Mouse (Mus musculus): Measurements from ENCODE around the gene Csf3r. TPM values are rescaled to one million over a fixed set of nuclear protein-coding genes. Genes with fewer than 3 reads are reported as not detected.
"Not testable (repeated sequence)": the region's sequence is repeated elsewhere in the genome, so short reads cannot be mapped to it uniquely, and the experiment has no call there.

The Csf3r gene
- total RNA-seq (2014; fragmentation: Nextera tagmentation) (5.4 TPM in 1 of 2 replicates, not detected in the other), total RNA-seq (2017) (1.8 and 3.0 TPM in 2 replicates)

DNA sequence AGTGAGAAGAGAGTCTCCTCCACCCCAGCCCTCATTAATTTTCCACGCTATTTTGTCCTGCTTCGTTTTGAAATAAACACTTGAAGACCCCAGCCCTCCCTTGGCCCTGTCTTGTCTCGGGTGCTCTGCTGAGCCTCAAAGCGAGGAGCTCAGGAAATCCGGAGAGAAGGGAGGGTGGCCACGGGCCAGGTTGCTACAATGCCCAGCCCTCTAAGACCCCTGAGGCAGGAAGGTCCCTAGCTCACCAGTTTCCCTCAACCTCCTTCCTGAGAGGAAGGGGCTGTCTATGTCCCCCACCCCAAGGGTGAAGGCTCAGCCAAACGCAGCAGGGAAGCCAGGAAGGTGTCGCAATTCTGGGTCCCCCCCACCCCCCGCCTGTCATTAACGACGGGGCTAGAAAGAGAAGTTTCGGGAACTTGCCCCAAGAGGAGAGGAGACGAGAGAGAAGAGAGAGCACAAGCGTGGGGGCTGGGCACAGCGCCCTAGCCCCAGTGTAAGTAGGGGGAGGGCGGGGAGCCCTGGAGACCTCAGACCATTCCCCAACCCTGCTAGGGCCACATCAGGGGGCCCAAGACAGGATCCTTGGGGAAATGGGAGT is at the start of gene Csf3r:
Gene Csf3r, plus strand, starts transcription at position 248 of the 598 bp plus-strand sequence.
- no peak for ATAC-seq (replicated peaks; ENCODE audit: low FRiP score, low TSS enrichment, poor library complexity, severe bottlenecking)

GRCm38 (mm10) chr4:125977768-125978167 is 46.6 kb upstream of the Csf3r start:
- 0 out of 2 replicates have a peak, but pooled peaks have one; percentile 26 for ATAC-seq (replicated peaks; ENCODE audit: low FRiP score, low TSS enrichment, poor library complexity, severe bottlenecking)

- ATAC-seq (replicated peaks; ENCODE audit: low FRiP score, low TSS enrichment, poor library complexity, severe bottlenecking): no peak
These were observed 41.1 kb upstream of the Csf3r start for GRCm38 (mm10) chr4:125983279-125983678.

GRCm38 (mm10) chr4:125985703-125986102 is 38.6 kb upstream of the Csf3r start:
- not testable (repeated sequence) for ATAC-seq (replicated peaks; ENCODE audit: low FRiP score, low TSS enrichment, poor library complexity, severe bottlenecking)

DNA sequence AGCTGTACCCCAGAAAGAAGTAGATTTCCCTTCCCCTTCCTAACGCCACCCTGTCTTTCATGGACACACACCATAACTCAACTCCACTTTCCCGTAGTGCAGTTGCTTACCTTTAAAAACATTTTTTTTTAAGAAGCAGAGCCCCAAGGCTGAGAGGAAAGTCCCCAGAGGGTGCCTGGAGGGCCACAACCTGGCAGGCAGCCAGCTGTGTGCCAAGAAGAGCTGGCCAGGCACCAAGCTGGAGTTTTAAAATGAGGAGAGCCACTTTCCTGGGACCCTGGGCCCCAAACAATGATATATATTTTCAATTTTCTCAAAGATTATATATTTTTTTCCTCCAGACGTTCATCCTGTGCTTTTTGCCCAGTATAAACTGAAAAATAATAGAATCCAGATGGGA is 37.3 kb upstream of the Csf3r start:
- no peak for ATAC-seq (replicated peaks; ENCODE audit: low FRiP score, low TSS enrichment, poor library complexity, severe bottlenecking)

DNA sequence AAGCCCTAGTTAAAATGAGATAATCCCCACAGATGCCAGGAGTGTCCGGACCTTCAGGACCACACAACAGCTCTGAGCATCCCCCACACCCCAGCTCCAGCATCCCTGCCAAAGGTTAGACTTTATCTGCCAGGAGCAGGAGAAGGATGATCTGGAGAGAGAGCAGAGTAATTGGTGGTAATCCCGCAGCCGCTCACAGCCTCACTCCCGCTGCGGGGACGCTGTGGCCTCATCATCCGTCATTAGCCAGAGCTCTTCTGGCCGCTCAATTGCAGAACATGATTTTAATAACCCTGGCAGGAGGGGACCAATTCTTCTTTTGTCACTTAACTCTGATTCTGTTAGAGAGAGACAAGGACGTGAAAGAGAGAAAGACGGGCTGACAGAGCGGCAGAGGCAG is 35.3 kb upstream of the Csf3r start:
- ATAC-seq (replicated peaks; ENCODE audit: low FRiP score, low TSS enrichment, poor library complexity, severe bottlenecking): no peak

- ATAC-seq (replicated peaks; ENCODE audit: low FRiP score, low TSS enrichment, poor library complexity, severe bottlenecking): peak; percentile 82
These were observed 34.2 kb upstream of the Csf3r start for GRCm38 (mm10) chr4:125990143-125990542.

- ATAC-seq (replicated peaks; ENCODE audit: low FRiP score, low TSS enrichment, poor library complexity, severe bottlenecking): no peak
These were observed 32.1 kb upstream of the Csf3r start for GRCm38 (mm10) chr4:125992206-125992605.

DNA sequence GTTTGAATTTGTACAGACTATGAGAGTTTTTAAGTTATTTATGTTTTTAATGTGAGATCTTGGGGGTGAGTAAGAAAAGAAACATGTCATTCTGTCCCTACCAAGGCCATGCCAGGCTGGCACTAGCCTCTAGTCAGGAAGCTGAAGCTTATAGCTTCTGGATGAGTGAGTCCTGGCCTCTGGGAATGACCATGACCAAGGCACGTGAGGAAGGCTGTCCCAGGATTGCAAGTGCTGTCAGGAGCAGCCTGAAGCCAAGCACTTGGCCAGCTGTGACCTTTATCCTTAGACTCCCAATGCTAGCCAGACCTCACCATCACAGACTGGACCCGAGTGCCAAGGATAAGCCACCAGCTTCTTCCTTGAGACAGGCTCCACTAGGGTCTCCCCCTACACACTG is 31.4 kb upstream of the Csf3r start:
- ATAC-seq (replicated peaks; ENCODE audit: low FRiP score, low TSS enrichment, poor library complexity, severe bottlenecking): no peak

- ATAC-seq (replicated peaks; ENCODE audit: low FRiP score, low TSS enrichment, poor library complexity, severe bottlenecking): no peak
These were observed 27.8 kb upstream of the Csf3r start for GRCm38 (mm10) chr4:125996576-125996975.

- ATAC-seq (replicated peaks; ENCODE audit: low FRiP score, low TSS enrichment, poor library complexity, severe bottlenecking): no peak
These were observed 26.5 kb upstream of the Csf3r start for GRCm38 (mm10) chr4:125997826-125998225.

DNA sequence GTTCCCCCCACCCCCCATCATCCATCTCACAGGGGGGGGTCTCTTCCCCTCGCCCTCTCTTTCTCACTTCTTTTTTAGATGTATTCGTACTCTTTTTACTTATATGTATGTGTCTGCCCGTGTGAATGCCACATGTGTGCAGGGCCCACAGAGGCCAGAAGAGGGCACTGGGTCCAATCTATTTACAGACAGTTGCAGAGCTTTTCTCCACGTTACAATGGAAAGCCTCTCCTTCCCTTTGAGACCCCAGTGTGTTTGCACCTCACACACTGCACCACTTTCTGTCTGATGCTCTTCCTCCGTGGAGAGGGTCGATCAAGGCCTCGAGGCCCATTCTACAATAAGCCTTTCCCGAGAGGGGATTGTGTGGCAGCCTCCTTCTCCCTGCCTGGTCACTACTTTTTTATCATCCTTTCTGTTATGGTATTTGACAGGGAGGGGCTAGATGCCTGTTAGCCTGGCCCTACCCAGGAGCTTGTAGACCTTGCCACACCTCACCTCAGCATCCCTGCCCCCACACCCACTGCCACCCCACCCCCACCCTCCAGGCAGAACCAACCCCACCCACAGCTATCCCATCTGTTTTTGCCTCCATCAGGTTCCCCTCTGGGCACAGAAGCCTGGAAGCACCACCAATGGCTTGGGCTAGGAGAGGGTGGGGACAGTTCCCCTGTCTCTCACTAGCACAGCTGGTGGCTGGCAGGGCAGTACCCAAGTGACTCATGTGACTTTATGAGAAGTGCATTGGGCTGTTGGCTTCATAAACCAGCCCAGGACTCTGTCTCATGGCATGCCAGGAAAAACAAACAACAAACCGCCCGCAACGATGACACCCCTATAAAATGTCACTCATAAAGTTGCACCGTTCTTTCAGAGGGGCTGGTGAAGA is 22.8 kb upstream of the Csf3r start:
- ATAC-seq (replicated peaks; ENCODE audit: low FRiP score, low TSS enrichment, poor library complexity, severe bottlenecking): no peak

DNA sequence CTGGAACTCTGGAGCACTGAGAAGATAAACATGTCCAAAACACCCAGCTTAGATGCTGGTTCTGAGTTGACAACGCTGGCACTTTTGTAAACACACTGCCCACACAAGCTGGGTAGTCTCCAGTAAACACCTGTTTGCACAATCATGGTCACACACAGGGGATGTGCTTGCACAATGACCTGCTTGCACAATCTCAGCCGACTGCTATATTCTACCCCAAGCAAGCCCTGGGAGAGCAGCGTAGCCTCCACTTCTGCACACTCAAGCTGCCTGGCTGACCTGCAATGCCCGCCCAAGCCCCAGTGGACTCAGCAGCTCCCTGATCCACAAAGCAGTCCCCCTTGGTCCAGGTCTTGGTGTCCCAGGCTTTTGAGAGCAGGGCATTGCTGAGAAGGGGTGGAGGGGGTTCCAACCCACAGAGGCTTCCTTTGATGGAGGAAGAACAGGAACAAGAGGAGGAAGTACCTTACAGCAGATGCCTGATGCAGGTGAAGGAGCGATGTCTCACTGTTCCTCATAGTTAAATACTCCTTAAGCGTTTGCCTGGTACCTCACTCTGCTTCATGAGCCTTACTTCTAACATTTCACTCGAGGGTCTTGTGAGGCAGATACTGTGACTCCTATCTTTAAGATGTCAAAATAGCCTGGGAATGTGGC is 6.5 kb upstream of the Csf3r start:
- ATAC-seq (replicated peaks; ENCODE audit: low FRiP score, low TSS enrichment, poor library complexity, severe bottlenecking): no peak

DNA sequence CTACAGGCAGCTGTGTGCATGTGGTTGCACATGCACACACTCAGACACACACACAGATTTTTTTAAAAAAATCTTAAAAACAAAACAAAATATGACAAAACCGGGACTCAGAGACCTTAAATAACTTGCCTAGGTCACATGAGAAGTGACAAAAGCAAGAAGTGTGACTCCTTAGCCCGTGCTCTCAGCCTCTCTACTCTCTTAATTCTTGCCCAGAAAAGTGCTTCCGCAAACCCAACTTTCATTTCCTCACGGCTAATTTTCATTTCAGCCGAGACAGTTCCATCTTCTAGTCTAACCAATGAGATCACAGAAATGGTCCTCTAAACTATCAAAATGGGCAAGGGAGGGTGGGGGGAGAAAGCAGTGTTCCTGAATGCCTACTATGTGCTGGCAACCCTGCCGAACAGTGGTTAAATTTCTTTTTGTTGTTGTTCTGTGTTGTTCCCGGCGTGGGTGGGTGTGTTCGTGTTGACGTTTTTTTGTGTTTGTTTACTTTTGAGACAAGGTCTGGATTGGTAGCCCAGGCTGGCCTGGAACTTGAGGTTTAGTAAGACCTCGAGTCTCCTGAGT is 5.3 kb upstream of the Csf3r start:
- ATAC-seq (replicated peaks; ENCODE audit: low FRiP score, low TSS enrichment, poor library complexity, severe bottlenecking): no peak

DNA sequence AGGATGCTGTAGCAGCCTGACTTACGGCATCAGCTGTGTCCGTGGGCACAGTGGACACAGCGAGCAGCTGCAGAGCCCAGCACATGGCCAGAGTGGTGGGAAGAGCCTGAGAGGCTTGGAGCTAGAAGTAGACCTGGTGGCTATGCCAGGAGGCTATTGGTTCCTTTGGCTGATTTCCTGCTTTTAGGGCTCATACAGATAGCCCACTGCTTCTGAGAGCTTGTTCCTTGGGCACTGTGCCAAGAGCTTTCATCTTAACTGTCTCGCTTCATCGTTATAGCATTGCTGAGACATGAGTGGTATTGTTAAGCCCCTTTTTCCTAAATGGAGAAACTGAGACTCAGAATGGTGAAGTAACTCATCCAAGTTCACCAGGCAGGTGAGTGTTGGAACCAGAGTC is 1.5 kb downstream of the Csf3r start:
- ATAC-seq (replicated peaks; ENCODE audit: low FRiP score, low TSS enrichment, poor library complexity, severe bottlenecking): no peak

DNA sequence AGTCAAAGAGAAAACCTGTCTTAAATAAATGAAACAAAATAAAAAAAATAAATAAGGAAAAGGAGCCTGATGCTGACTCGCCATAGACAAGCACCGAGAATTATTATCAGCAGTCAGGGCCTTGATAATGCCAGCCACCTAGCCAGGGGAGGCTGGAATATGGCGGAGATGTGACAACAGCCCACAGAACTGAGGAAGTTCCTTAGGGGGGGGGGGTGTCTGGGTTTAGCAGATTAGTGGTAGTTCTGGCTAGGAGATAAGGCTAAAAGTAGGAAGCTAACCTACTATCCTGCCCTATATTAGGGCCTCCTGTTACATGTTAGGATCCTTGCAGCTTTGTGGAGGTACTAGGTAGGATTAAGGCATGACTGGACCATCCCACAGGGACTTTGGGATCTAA is 3.6 kb downstream of the Csf3r start:
- ATAC-seq (replicated peaks; ENCODE audit: low FRiP score, low TSS enrichment, poor library complexity, severe bottlenecking): peak; percentile 51; the same call in 1 of the 2 replicates

DNA sequence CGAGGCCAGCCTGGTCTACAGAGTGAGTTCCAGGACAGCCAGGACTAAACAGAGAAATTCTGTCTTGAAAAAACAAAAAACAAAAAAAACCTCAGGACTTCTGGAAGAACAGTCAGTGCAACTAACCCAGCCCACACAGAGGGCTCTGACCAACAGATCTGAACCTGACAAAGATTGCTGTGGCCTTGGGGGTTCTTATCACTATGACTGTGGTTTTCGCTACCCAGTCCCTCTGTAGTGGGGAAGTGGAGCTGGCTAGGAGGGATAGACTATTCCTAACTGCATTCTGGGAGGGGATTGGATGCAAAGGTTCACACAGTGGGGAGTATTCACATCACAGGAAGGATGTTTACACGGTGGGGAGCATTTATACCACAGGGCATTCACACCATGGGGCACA is 4.7 kb downstream of the Csf3r start:
- no peak for ATAC-seq (replicated peaks; ENCODE audit: low FRiP score, low TSS enrichment, poor library complexity, severe bottlenecking)

GRCm38 (mm10) chr4:126030705-126031104 is 6.4 kb downstream of the Csf3r start:
- no peak for ATAC-seq (replicated peaks; ENCODE audit: low FRiP score, low TSS enrichment, poor library complexity, severe bottlenecking)

GRCm38 (mm10) chr4:126035413-126035812 is 11.1 kb downstream of the Csf3r start:
- ATAC-seq (replicated peaks; ENCODE audit: low FRiP score, low TSS enrichment, poor library complexity, severe bottlenecking): no peak

Measured in megakaryocyte-erythroid progenitor cell, adult 5-6 weeks (primary cell).